Mouse (Mus musculus) heart, postnatal 4 days (tissue): ENCODE measurements around the gene Lrig1. TPM values are rescaled to one million over a fixed set of nuclear protein-coding genes. Genes with fewer than 3 reads are reported as not detected.

Experiments
- DNase-seq: peaks from one replicate; pipeline ENCODE4 v3.0.0; 2021
- total RNA-seq, 2 experiments: library from RNA; stranded (reverse); gene quantifications; 2 replicates each; pipeline ENCODE4 v1.2.3; 2021

Gene Lrig1
- total RNA-seq, 2 experiments from 2014 or later, result 25.0 to 26.9 TPM

DNA sequence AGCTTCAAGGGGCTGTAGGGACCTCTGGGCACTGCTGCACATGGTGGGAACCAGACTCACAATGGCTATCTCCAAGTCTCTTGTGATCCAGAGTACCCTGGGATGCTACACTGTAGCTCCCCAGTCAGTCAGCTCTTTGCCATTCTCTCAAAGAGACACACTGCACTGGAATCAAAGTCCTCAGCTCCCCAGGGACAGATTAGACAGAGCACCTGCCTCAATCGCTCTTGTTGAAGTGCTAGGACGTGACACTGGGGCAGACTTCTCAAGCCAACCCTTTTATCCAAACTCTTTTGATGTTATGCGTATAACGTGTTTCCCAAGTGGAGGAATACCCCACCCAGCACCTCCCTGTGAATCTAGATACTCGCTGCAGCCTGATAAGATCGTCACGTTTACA is 23.7 kb downstream of the Lrig1 start:
- DNase-seq, result no peak

DNA sequence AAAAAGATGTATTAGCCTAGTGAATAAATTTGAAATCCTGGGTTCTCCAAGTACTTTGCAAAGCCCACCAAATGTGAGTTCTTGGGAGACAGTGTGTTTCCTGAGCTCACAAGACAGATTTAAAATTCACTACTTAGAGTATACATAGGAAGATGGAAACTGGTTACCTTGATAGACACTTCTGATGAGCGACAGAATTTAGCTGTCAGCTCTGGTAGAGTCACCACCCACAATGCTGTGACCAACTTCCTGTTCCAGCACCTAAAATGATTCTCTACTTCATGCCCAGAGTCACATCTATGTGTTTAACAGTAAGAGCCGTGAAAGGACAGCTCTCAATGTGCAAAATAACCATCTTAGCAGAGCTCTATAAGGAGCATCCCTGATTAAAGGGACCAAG is 27.5 kb downstream of the Lrig1 start:
- no peak for DNase-seq

DNA sequence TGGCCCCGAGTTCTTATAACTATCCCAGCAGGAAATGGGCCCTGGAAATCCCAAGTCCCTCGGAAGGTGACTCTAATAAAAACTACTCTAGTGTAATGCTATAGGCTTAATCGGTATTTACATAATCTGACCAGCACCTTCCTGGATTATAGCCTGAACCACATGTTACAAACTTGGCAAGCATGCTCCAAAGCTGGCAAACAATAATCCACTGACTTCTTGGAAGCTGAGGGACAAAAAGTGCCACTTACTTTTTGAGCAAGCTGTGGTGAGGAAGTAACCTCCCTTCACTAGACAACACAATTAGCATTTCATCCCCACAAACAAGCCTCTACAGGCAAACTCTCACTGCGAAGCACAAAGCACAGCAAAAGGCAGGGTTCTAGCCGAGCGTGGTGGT is 30.6 kb downstream of the Lrig1 start:
- DNase-seq, result no peak

DNA sequence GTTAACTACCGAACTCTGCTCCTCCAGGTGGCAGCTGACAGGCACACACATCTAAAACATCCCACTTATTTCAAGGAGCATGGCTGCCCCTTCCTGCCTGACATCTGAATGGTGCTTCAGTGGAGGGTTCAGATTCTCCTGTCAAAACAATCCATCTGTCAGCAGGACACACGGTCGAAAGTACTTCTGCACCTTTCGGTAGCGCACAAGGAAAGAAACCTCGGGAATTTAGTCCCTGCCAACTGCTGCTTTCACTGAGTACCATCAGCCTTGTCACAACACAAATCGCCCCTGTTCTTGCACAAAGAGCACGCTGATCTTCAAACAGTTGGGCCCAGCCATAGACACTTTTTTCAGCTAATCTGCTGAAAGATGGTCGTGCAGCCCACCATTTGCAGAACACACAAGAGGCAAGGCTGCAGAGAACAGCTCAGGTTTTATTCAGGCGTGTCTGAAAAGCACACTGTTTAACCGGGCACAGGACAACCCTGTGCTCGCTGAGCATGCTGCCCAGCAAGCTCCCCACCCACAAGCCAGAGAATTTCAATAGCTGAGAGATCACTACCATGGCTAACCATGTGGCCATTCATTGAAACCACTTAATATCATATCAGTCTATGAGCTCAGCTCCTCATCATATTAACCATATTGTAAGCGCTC is 31.6 kb downstream of the Lrig1 start:
- DNase-seq, result no peak

DNA sequence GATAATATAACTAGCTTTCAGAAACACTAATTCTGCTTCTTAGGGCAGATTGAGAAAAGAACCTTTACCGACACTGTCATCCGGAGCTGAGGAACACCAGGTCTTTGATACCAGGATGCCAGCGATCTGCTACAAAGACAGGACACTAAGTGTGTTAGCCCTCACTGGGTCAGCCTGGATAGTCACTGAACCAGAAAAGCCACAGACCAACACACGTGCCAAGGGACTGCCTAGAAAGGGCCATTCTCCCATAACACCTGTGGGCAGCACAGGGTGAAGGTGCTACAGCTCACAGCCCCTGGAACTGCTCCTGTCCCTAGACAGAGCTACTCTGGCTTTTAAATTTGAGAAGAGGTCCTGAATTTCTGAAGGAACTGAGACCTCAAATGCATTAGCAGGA is 32.8 kb downstream of the Lrig1 start:
- no peak for DNase-seq

DNA sequence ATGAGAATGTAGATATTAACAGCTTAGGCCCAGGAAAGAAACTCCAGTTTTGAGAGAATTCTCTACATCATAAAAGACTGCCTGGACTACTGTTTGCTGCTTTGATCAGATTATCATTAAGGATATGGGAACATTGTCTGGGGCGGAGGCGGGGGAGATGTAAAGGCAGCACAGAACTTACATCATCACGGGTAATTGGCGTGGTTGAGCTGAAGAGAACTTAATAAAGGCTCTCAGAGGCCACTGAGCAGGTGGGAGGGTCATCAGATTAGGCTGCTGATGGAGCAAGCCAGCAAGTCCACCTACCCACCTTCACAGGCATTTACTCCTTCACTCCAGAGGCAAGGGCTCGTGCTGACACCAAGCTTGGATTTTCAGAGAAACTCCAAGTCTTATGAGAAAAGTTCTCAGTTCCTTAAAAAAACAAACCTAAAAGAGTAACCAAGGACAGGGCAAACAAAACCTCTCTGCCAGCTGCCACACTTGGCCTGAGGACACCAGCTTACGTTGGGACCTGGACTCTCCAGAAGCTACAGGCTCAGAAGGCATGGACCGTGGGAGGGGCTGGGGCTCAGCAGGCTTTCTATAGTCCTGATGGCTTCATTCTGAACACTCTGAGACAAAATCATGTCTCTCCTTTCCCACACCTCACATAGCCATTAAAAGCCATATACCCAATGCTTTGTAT is 33.4 kb downstream of the Lrig1 start:
- DNase-seq, result no peak

DNA sequence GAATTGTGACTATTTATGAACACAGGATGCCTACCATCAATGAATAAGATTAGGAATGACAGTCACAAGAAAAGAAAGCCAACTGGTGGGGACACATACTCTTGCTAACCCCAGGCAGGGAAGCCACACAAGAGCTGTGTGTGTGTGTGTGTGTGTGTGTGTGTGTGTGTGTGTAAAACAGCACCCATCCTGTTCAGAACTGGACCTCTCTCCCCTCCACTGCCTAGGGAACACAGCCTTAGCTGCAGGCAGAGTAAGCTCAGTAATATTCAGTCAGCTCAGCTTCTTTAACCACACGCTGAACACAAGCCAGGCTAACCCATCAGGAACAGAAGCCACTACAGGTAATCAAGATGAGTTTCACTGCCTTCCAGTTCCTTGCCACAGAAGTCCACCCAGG is 34.3 kb downstream of the Lrig1 start:
- no peak for DNase-seq

DNA sequence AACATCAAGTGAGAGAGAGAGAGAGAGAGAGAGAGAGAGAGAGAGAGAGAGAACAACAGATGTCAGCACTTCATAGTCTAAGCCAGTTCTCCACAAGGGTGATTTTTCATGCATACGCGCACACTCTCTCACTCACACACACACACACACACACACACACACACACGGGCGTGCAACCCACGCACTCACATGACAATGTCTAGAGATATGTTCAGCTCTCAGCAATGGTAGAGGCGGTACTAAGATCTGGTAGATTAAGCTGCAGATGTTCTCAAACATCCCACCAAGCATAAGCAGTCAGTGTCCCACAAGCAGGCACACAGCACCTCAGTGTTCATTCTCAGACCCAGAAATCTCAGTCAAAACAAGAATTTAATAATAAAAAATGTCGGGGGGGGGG is 34.7 kb downstream of the Lrig1 start:
- no peak for DNase-seq

DNA sequence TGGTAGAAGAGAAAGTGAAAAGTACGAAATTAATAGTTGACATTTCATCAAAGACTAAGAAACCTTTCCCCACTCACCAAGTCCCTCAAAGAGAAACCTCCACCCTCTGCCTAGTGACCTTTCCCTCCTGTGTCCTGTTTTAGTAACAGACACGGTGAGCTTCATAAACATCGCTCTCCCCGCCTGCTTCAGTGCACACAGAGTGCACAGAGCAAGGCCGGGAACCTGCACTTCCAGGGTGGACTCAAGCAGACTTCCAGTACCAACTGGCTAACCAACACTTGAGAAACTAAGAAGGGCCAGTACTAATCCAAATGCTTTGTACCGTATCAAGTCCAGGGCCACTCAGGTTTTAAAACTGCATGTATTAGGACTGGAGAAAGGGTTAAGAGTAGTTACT is 36.0 kb downstream of the Lrig1 start:
- no peak for DNase-seq

DNA sequence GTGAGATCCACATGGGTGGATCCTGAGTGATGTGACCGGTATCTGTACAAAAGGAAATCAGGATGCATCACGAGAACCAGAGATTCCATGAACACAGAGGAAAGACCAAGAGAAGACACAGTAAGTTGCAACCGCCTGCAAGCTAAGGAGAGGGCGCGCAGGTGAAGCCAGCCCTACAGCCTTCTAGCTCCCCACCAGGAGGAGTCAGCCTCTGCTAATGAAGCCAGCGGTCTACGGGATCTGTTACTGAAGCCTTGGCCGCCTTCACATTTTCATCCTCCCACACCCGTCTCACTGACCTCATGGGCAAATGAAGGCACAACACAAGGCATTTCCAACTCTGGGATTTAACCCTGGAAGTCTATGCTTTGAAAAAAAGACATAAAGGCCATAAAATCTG is 38.0 kb downstream of the Lrig1 start:
- DNase-seq, result no peak

DNA sequence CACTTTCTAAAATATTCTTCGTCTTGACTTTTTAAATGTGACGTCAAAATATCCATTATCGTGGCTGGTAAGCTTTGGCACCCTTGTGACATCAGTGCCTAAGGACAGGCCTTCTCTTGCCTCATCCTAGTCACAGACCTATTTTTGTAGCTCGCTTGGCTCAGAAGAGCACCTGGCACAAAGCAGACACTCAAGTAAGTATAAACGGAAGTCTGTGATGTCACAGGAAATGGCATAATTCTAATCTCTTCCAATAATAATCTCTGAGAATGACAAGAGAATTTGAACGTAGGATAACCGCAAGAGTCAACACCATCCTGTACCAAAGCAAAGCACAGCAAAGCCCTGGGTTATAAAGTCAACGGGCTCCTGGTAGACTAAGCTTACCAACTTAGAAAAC is 38.6 kb downstream of the Lrig1 start:
- DNase-seq, result no peak

DNA sequence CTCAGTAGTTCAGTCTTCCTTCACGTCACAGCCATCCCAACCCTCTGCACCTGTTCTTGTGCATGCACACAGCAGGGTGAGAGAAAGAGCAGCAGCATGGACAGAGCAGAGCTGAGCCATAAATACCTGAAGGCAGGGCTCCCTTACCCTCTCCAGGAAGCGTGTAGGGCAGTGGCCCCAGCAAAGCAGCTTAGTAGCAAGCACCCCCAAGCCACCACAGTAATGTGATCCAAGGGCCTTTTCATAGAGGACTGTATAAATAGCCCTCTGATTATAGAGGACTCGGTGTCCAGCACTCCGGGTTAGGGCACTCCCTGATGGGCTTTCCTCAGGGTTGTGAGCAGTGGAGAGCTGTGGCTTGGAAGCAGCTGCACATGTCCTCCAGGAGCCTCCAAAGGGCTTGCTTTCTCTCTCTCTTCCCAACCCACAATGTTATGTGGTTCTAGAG is 40.0 kb downstream of the Lrig1 start:
- no peak for DNase-seq

DNA sequence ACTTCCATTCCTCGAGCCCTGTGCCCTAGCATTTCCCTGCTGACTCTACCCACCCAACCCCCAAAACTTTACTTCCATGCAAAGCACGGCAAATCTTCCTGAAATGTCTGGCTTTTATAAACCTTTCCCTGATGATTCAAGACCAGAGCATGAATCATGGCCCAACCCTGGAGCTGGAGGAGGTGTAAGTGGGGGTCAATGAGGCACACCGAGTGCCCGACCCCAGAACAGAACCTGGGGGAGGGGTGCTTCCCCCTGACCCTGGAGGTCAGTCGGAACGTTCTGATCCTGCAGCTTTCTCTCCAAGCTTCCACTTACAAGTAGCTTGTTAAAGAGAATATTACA is 41.9 kb downstream of the Lrig1 start:
- no peak for DNase-seq

DNA sequence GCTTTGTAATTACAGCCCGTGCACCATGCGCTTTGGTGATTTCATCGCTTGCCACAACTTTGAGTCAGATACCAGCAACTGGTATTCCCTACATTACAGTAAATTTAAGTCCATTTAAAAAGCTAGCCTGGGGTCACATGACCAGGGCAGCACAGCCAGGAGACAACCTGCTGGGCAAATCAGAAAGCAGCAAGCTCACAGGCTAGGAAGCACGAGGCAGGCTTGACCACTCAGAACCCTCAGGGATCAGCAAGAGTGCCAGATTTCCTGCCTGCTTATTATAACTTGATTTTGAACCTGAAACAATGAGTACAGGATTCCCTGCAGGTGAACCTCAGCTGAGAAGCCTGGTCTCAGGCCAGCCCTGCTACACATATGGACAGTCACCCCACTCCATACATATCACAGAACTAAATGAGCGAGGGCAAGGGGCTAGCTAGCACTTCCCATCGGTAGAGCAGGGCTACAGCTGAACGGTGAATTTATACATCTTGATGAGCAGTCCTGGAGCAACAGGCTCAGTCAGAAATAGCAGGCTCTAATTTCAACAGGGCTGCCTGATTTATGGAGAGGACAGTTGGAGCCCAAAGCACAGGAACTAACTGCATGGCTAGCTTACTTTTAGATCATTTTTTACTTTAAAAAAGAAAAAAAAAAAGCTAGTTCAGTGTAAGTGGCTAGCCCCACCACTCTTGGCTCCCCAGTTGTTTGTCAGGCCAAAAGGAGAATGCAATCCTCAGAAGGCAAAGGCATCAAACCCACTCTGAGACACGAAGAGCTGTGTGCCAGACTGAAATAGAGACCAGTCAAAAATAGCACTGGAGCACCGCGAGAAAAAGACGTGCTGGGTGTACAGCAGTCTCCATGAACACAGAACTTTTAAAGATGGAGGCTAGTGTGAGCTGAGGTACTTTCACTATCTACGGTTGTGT is 42.5 kb downstream of the Lrig1 start:
- DNase-seq, result no peak

DNA sequence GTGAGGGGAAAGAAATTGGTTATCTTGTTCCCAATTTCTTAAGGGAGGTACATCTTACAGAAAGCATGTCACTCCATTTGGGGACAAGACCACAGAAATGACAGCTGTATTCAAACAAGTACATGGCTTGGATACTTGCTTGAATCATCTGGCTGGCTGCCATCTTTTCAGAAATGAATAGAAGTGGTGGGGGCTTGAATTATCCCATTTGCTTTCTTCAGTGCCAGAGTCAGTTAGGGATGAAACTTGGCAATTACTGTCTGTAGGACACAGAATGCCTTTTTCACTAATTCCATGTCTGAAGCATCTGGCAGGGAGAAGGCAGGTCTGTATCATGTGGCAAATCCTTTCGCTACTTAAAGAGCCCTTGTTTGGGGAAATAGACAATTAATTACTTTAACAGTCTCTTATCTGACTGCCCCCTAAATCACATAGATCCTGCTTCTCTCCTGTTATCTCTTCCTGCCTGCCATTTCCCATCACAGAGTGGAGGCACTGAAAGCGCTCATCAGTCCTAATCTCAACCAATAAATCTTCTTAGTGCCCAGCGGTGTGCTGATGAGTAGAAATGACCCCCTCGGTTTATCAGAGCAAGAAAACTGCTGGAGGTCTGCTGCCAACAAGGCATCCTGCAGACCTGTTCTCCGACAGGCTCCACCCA is 44.0 kb downstream of the Lrig1 start:
- DNase-seq, result peak; percentile 42

DNA sequence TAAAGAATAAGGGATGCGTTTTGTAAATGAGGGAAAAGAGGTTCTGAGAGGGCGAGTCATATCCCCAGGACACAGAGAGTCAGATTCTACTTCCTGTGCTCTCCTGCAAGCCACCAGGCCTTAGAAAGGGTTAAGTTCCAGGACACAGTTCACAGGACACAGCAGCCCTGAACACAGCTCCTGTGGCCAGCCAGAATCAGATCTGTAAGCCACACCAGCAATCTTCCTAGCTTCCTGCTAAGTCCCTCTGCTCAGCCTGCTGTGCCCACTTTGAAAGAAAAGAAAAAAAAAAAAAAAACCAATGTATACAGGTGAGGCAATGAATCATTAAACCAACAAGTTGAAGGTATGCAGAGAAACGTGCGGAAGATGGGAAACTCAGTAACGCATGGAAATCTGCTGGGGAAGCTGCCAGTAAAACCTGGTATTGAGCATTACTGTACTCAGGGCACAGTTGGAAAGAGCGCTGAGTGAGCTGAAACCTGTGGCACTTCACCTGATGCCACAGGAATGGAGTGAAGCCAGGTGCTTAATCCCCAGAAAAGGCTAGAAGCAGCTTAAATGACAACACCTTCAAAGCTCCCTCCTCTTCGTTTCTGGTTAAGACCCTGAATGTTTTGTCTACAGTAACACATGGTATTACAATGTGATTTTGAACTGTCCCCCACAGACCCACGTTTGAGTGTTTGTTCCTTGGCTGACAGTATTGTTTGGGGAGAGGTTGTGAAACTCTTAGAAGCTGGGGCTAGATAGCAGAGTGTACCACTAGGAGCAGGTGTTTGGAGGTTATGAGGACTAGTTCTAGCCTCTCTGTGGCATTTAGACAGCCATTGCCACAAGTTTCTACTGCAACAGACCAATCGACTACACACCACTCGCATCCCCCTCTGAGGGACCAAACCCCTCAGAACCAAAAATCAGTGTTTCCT is 46.3 kb downstream of the Lrig1 start:
- no peak for DNase-seq

DNA sequence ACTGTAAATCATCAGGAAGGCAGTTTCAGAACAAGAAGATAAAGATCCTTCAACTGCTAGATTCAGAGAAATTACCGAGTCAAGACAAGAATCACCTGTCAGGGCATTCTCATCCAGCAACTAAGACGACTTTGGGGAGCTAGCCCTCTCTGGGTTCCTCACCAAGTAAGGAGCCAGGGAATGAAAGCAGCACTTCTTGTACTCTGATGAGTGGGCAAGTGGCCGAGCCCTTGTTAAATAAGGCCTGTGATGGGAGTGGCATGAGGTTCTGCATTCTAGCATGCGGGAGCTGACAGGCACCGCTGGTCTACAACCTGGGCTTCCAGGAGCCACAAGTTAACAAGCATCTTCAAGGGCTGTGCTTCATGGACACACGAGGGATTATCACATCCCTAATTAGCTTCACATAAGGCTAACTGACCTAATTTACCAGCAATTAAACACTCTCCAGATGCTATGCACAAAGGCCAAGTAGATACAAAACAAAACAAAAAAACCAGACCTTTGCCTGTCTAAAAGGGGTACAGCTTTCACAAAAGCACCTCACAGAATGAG is 47.2 kb downstream of the Lrig1 start:
- no peak for DNase-seq

DNA sequence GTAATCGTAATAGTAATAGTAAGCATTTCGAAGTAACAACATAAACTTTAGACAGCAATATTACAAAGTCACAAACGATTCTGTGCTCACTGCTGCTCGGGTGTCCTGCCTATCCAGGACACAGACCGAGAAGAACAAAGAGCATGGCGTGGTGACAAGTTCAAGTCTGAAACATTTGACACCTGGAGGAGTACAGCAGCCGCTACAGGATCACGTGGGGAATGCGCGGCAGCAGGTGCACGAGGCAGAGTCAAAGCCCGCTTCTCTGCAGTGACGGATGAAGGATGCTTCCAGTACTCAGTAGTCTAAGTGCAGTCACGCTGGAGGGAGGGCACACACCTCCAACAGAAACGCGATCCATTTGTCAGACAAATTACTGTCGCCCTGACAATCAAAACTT is 48.4 kb downstream of the Lrig1 start:
- no peak for DNase-seq

DNA sequence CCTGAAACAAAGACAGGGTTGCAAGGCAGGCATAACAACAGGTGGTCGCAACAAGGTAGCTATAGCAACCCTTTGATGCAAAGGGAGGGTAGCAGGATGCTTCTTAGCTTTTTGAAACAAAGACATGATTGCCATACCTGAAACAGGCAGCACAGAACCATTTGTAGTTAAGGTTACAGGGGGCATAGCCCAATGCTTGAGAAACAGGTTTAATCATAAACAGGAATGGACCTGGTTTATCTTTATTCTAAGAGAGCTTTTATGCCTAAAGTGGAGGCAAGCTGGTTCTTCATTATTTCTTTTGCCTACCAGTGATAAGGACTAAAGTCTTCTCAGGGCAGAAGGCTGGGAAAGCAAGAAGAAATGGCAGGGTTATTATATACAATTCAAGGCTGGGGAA is 50.3 kb downstream of the Lrig1 start:
- DNase-seq, result no peak

DNA sequence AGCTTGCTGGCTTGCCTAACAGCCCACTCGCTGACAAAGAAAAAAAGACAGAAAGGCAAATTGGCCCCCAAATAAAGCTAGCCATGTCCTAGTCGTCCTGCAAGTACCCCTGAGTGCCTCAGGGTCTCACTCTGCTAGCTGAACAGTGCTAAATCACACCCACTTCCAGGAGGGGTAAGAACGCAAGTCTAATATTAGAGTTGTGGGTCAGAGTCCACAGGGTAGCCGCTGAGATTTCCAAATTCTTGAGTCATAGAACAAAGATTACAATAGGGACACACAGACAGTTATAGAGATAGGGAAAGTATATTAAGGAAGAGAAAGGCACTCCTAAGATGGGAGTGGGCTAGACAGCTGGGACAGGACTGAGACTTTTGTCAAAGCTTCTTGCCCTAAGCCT is 51.5 kb downstream of the Lrig1 start:
- DNase-seq, result no peak
